Mouse (Mus musculus) forebrain, embryonic 10.5 days (tissue): ENCODE results near the gene Arhgef10l. TPM values are rescaled to one million over a fixed set of nuclear protein-coding genes. Genes with fewer than 3 reads are reported as not detected.

ENCODE experiments used
- DNase-seq: peaks from one replicate; pipeline ENCODE4 v3.0.0-alpha.2; 2017; ENCODE audit warnings: low spot score; ENCODE audit errors: extremely low spot score
- H3K27ac ChIP-seq: fragments of 300-500 bp; sonication (generic); 2 replicates; pipeline ENCODE4 v1.5.1; 2016; ENCODE audit warnings: mild to moderate bottlenecking
- H3K27me3 ChIP-seq: fragments of 300-500 bp; sonication (generic); 2 replicates; pipeline ENCODE4 v1.6.1; 2016; ENCODE audit warnings: mild to moderate bottlenecking; ENCODE audit not compliant: poor library complexity, severe bottlenecking
- H3K36me3 ChIP-seq: fragments of 300-500 bp; sonication (generic); replicated peaks from 2 replicates; pipeline ENCODE4 v1.6.1; 2016; ENCODE audit warnings: mild to moderate bottlenecking, moderate library complexity
- H3K4me1 ChIP-seq: fragments of 300-500 bp; sonication (generic); 2 replicates; pipeline ENCODE4 v1.6.1; 2016
- H3K4me3 ChIP-seq: fragments of 300-500 bp; sonication (generic); 2 replicates; pipeline ENCODE4 v1.5.1; 2016; ENCODE audit warnings: mild to moderate bottlenecking, moderate library complexity
- H3K9me3 ChIP-seq: fragments of 300-500 bp; sonication (generic); 2 replicates; pipeline ENCODE4 v1.6.1; 2016; ENCODE audit warnings: mild to moderate bottlenecking, moderate library complexity
- WGBS: fragments of 180-500 bp; shearing (Covaris S2); methylation state at CpG from one replicate; pipeline ENCODE4 v1.1.7; 2016; 5-methylcytosine and 5-hydroxymethylcytosine counted together
- microRNA-seq: library from miRNA; unstranded; fragments of <30 nt; microRNA quantifications from one replicate; pipeline ENCODE4, GENCODE M21; 2017
- polyA plus RNA-seq: library from polyadenylated mRNA; unstranded; fragments of >200 nt; fragmentation: Nextera tagmentation; extraction: Ambion mirVana; gene quantifications from 2 replicates; pipeline ENCODE4 v1.2.1, GENCODE M21; 2016

The Arhgef10l gene
- polyA plus RNA-seq, 1 experiment from 2014 or later = 23.0 TPM

- H3K36me3 ChIP-seq = no peaks in the 10 kb centered on the region
- peaks cover 28% of the 10 kb centered on the region for H3K4me1 ChIP-seq
- H3K9me3 ChIP-seq = no peaks in the 10 kb centered on the region
- H3K4me3 ChIP-seq = no peak overlapping the region
- peaks cover 48% of the 10 kb centered on the region for H3K27me3 ChIP-seq
- H3K27ac ChIP-seq = no peak overlapping the region
- no peak for DNase-seq
- WGBS = 68% methylated on average over 17 of the region's 17 CpGs
Observed at GRCm38 (mm10) chr4:140467254-140467791, 198.5 kb downstream of the Arhgef10l start.

Small RNA genes lying within 50 kb of the gene (microRNA-seq; reads per million reads assigned to microRNA genes)
- gene Gm23045 = not detected

Other genes starting within 250 kb of the Arhgef10l start
- 40.8 and 44.7 TPM in 2 replicates for gene Rcc2, start 34.5 kb upstream of the Arhgef10l start, polyA plus RNA-seq
- gene Padi6, start 76.6 kb upstream of the Arhgef10l start, polyA plus RNA-seq = not detected in 2 replicates
- gene Padi4, start 108.2 kb upstream of the Arhgef10l start, polyA plus RNA-seq = 1.4 and 1.5 TPM in 2 replicates
- 0.16 and 0.23 TPM in 2 replicates for gene Padi3, start 144.6 kb upstream of the Arhgef10l start, polyA plus RNA-seq
- gene Padi1, start 179.8 kb upstream of the Arhgef10l start, polyA plus RNA-seq = 0.06 and 0.10 TPM in 2 replicates
- 0.30 and 0.66 TPM in 2 replicates for gene Padi2, start 240.3 kb upstream of the Arhgef10l start, polyA plus RNA-seq